Mouse (Mus musculus) C2C12 (cell line): Measurements from ENCODE around the gene Cyp4f17.

Source experiments
- CEBPB ChIP-seq: IDR thresholded peaks from one replicate; pipeline ENCODE4 v1.6.1; 2011; ENCODE audit warnings: low read depth, mild to moderate bottlenecking, control low read depth, moderate library complexity
- CTCF ChIP-seq: IDR thresholded peaks from one replicate; pipeline ENCODE4 v1.5.1; 2011; ENCODE audit not compliant: control insufficient read depth, insufficient read depth, insufficient read length
- MAX ChIP-seq: IDR thresholded peaks from one replicate; pipeline ENCODE4 v1.6.1; 2011; ENCODE audit warnings: mild to moderate bottlenecking, control low read depth
- MYOD1 ChIP-seq: IDR thresholded peaks from one replicate; pipeline ENCODE4 v1.6.1; 2011; ENCODE audit warnings: low read depth; ENCODE audit not compliant: control insufficient read depth, insufficient read length
- USF1 ChIP-seq: IDR thresholded peaks from one replicate; pipeline ENCODE4 v1.6.1; 2011; ENCODE audit warnings: low read depth, mild to moderate bottlenecking, control low read depth, moderate library complexity

DNA sequence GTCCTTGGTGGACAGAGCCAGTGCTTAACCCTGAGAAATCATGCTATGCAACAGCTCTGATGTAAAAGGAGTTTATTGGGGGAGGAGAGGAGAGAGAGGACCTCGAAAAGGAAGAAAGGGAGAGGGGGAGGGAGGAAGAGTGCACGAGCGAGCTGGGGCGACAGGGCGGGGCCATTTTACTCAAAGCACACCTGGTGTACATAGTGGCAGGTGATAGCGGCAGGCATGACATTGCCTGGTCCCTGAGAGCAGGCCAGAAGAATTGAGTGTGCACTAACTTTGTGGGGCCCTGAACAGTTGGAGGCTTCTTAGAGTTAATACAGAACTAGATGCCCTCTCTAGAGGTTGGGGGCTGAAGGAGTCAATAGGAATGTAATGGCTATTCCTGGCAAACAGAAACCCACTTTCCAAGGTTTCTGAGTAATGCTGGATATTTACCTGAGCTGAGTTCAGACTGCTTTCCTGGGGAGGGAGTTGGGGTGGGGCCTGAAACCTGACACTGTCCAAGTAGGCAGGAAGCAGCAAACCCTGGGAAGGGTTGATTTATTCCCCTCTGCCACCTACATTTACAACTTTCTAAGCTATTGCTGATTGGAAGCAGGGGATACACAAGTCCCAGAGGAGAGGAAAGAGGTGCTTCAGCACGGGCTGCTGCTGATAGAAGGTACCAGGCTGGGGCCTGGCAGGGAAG, 71.8 kb downstream of the Cyp4f17 start:
- TF ChIP-seq CTCF (no peak), MYOD1 (no peak), CEBPB (no peak), USF1 (no peak), MAX (no peak)
